Mouse (Mus musculus) kidney, adult 18-20 months (tissue): ENCODE results near the gene Ttll10.

Source experiments
- DNase-seq: peaks from one replicate; pipeline ENCODE4 v3.0.0; 2021

Gene Ttll10

GRCm38 (mm10) chr4:156059261-156059660 is at the start of gene Ttll10:
Ttll10 (minus strand) TSS chr4:156059414.
- DNase-seq = no peak

- no peak for DNase-seq
These were observed 44.1 kb upstream of the Ttll10 start for GRCm38 (mm10) chr4:156103342-156103741.

- peak; percentile 34 for DNase-seq
These were observed 42.3 kb upstream of the Ttll10 start for GRCm38 (mm10) chr4:156101481-156101903.

GRCm38 (mm10) chr4:156100501-156100900 is 41.3 kb upstream of the Ttll10 start:
- no peak for DNase-seq

GRCm38 (mm10) chr4:156099427-156099826 is 40.2 kb upstream of the Ttll10 start:
- no peak for DNase-seq

GRCm38 (mm10) chr4:156097770-156098366 is 38.7 kb upstream of the Ttll10 start:
- no peak for DNase-seq

- DNase-seq = no peak
These were observed 37.0 kb upstream of the Ttll10 start for GRCm38 (mm10) chr4:156096191-156096590.

GRCm38 (mm10) chr4:156093758-156094157 is 34.5 kb upstream of the Ttll10 start:
- DNase-seq = no peak

GRCm38 (mm10) chr4:156092765-156093164 is 33.6 kb upstream of the Ttll10 start:
- peak; percentile 35 for DNase-seq

GRCm38 (mm10) chr4:156091236-156091635 is 32.0 kb upstream of the Ttll10 start:
- no peak for DNase-seq

- no peak for DNase-seq
These were observed 28.3 kb upstream of the Ttll10 start for GRCm38 (mm10) chr4:156087398-156088087.

GRCm38 (mm10) chr4:156085256-156085655 is 26.0 kb upstream of the Ttll10 start:
- no peak for DNase-seq

- DNase-seq = peak; percentile 75
These were observed 25.1 kb upstream of the Ttll10 start for GRCm38 (mm10) chr4:156084096-156084879.

- DNase-seq = peak; percentile 90
These were observed 24.1 kb upstream of the Ttll10 start for GRCm38 (mm10) chr4:156083348-156083747.

- peak; percentile 49 for DNase-seq
These were observed 23.5 kb upstream of the Ttll10 start for GRCm38 (mm10) chr4:156082621-156083234.

GRCm38 (mm10) chr4:156077499-156078301 is 18.5 kb upstream of the Ttll10 start:
- DNase-seq = peak; percentile 80

- no peak for DNase-seq
These were observed 17.7 kb upstream of the Ttll10 start for GRCm38 (mm10) chr4:156076911-156077382.

- DNase-seq = no peak
These were observed 11.5 kb upstream of the Ttll10 start for GRCm38 (mm10) chr4:156070716-156071115.

- no peak for DNase-seq
These were observed 11.1 kb upstream of the Ttll10 start for GRCm38 (mm10) chr4:156070276-156070675.

GRCm38 (mm10) chr4:156069701-156070100 is 10.5 kb upstream of the Ttll10 start:
- DNase-seq = no peak

GRCm38 (mm10) chr4:156067256-156067949 is 8.2 kb upstream of the Ttll10 start:
- DNase-seq = no peak
